Mouse (Mus musculus) MEL (cell line): ENCODE measurements at regions not wholly inside any gene's neighbourhood (a gene's known extent, or its start where the extent isn't known, plus 50 kb on each side); places are given as distances from the start of the nearest gene placed in this dataset.

Experiments used
- DNase-seq: peaks from one replicate; pipeline ENCODE4 v3.0.0; 2011; ENCODE audit warnings: low read depth, low spot score
- H3K27ac ChIP-seq: 2 replicates; pipeline ENCODE4 v1.5.1; 2012; ENCODE audit warnings: low read depth, mild to moderate bottlenecking, control low read depth, low read length, moderate library complexity; ENCODE audit not compliant: control insufficient read depth
- H3K27me3 ChIP-seq, 2 experiments: fragments of 150-350 bp in 1 of 2; sonication (generic) in 1 of 2; 2 replicates each; pipeline ENCODE4 v1.6.1; 2012; ENCODE audit warnings: low read length in 2 of 2, mild to moderate bottlenecking in 2 of 2, improper control_type of control experiment in 1 of 2, moderate library complexity in 1 of 2; ENCODE audit not compliant: insufficient read depth in 2 of 2, control insufficient read depth in 1 of 2
- H3K36me3 ChIP-seq, 2 experiments: 2 replicates each; pipeline ENCODE4 v1.6.1; 2012 to 2014; ENCODE audit warnings: low read length in 2 of 2, improper control_type of control experiment in 1 of 2, inconsistent platforms in 1 of 2, mild to moderate bottlenecking in 1 of 2; ENCODE audit not compliant: insufficient read depth in 2 of 2, control insufficient read depth in 1 of 2
- H3K4me1 ChIP-seq, 2 experiments: fragments of 150-350 bp in 1 of 2; sonication (generic) in 1 of 2; 2 replicates each; pipeline ENCODE4 v1.6.1; 2012; ENCODE audit warnings: low read length in 2 of 2, improper control_type of control experiment in 1 of 2, mild to moderate bottlenecking in 1 of 2; ENCODE audit not compliant: insufficient read depth in 2 of 2, control insufficient read depth in 1 of 2
- H3K4me3 ChIP-seq, 2 experiments: fragments of 150-350 bp in 1 of 2; sonication (generic) in 1 of 2; 2 replicates each; pipeline ENCODE4 v1.5.1; 2012; ENCODE audit warnings: low read depth in 2 of 2, low read length in 2 of 2, mild to moderate bottlenecking in 2 of 2, moderate library complexity in 2 of 2, control low read depth in 1 of 2, improper control_type of control experiment in 1 of 2; ENCODE audit not compliant: control insufficient read depth in 1 of 2, insufficient read depth in 1 of 2
- H3K79me2 ChIP-seq: 2 replicates; pipeline ENCODE4 v1.6.1; 2012; ENCODE audit warnings: mild to moderate bottlenecking, low read length, moderate library complexity; ENCODE audit not compliant: control insufficient read depth, poor library complexity, insufficient read depth
- H3K9ac ChIP-seq: 2 replicates; pipeline ENCODE4 v1.6.1; 2012; ENCODE audit warnings: low read depth, mild to moderate bottlenecking, control low read depth, low read length, moderate library complexity; ENCODE audit not compliant: control insufficient read depth, poor library complexity, severe bottlenecking
- H3K9me3 ChIP-seq: fragments of 150-350 bp; sonication (generic); replicated peaks from 2 replicates; pipeline ENCODE4 v1.6.1; 2012; ENCODE audit warnings: mild to moderate bottlenecking, low read length, improper control_type of control experiment, moderate library complexity; ENCODE audit not compliant: insufficient read depth
- CTCF ChIP-seq, 3 experiments: IDR thresholded peaks in 2 of 3; conservative IDR thresholded peaks in 1 of 3; 2 replicates each; pipeline ENCODE4 v1.5.1; 2011 to 2012; ENCODE audit warnings: low read length in 3 of 3, low read depth in 2 of 3, mild to moderate bottlenecking in 2 of 3, improper control_type of control experiment in 1 of 3, inconsistent platforms in 1 of 3, mixed read lengths in 1 of 3, moderate library complexity in 1 of 3; ENCODE audit not compliant: control insufficient read depth in 1 of 3, insufficient read depth in 1 of 3, poor library complexity in 1 of 3, severe bottlenecking in 1 of 3
- E2F4 ChIP-seq: IDR thresholded peaks from 2 replicates; pipeline ENCODE4 v1.6.1; 2011; ENCODE audit warnings: low read depth, low read length, improper control_type of control experiment, borderline replicate concordance
- ELF1 ChIP-seq: IDR thresholded peaks from 2 replicates; pipeline ENCODE4 v1.6.1; 2014; ENCODE audit warnings: low read depth, mild to moderate bottlenecking, inconsistent platforms, low read length, improper control_type of control experiment, moderate library complexity
- ETS1 ChIP-seq: IDR thresholded peaks from 2 replicates; pipeline ENCODE4 v1.6.1; 2012; ENCODE audit warnings: low read depth, mild to moderate bottlenecking, inconsistent platforms, low read length, improper control_type of control experiment, moderate library complexity
- GABPA ChIP-seq: IDR thresholded peaks from 2 replicates; pipeline ENCODE4 v1.6.1; 2012; ENCODE audit warnings: low read depth, mild to moderate bottlenecking, inconsistent platforms, low read length, improper control_type of control experiment, moderate library complexity
- JUND ChIP-seq: IDR thresholded peaks from 2 replicates; pipeline ENCODE4 v1.6.1; 2011; ENCODE audit warnings: low read depth, mild to moderate bottlenecking, improper control_type of control experiment, low read length
- KAT2A ChIP-seq: conservative IDR thresholded peaks from 2 replicates; pipeline ENCODE4 v1.6.1; 2012; ENCODE audit warnings: low read depth, low read length, improper control_type of control experiment, inconsistent platforms
- MAZ ChIP-seq: IDR thresholded peaks from 2 replicates; pipeline ENCODE4 v1.6.1; 2012; ENCODE audit warnings: low read depth, mild to moderate bottlenecking, inconsistent platforms, low read length, improper control_type of control experiment
- MXI1 ChIP-seq: IDR thresholded peaks from 2 replicates; pipeline ENCODE4 v1.6.1; 2011; ENCODE audit warnings: mild to moderate bottlenecking, low read depth, low read length, improper control_type of control experiment
- MYB ChIP-seq: IDR thresholded peaks from 2 replicates; pipeline ENCODE4 v1.6.1; 2011; ENCODE audit warnings: mild to moderate bottlenecking, low read depth, low read length, improper control_type of control experiment
- MYC ChIP-seq: IDR thresholded peaks from 2 replicates; pipeline ENCODE4 v1.6.1; 2011; ENCODE audit warnings: low read depth, mild to moderate bottlenecking, low read length, improper control_type of control experiment, moderate library complexity
- RAD21 ChIP-seq: IDR thresholded peaks from 2 replicates; pipeline ENCODE4 v1.6.1; 2011; ENCODE audit warnings: mild to moderate bottlenecking, low read depth, low read length, improper control_type of control experiment
- TAL1 ChIP-seq: IDR thresholded peaks from 2 replicates; pipeline ENCODE4 v1.6.1; 2012; ENCODE audit warnings: mild to moderate bottlenecking, inconsistent platforms, low read length, moderate library complexity, mixed read lengths
- TBP ChIP-seq: IDR thresholded peaks from 2 replicates; pipeline ENCODE4 v1.8.0; 2011; ENCODE audit warnings: low read depth, low read length, improper control_type of control experiment
- UBTF ChIP-seq: IDR thresholded peaks from 2 replicates; pipeline ENCODE4 v1.6.1; 2012; ENCODE audit warnings: low read depth, mild to moderate bottlenecking, inconsistent platforms, low read length, improper control_type of control experiment, moderate library complexity, borderline replicate concordance; ENCODE audit not compliant: insufficient read depth
- USF1 ChIP-seq: IDR thresholded peaks from 2 replicates; pipeline ENCODE4 v1.6.1; 2014; ENCODE audit warnings: low read depth, mild to moderate bottlenecking, inconsistent platforms, low read length, improper control_type of control experiment, moderate library complexity
- ZC3H11A ChIP-seq: IDR thresholded peaks from 2 replicates; pipeline ENCODE4 v1.6.1; 2012; ENCODE audit warnings: low read depth, mild to moderate bottlenecking, inconsistent platforms, low read length, improper control_type of control experiment
- ZMIZ1 ChIP-seq: IDR thresholded peaks from 2 replicates; pipeline ENCODE4 v1.6.1; 2012; ENCODE audit warnings: low read depth, mild to moderate bottlenecking, inconsistent platforms, low read length, improper control_type of control experiment, moderate library complexity
- ZNF384 ChIP-seq: IDR thresholded peaks from 2 replicates; pipeline ENCODE4 v1.6.1; 2012; ENCODE audit warnings: low read depth, mild to moderate bottlenecking, inconsistent platforms, low read length, improper control_type of control experiment

- Histone ChIP-seq H3K4me1 (no peaks in the 10 kb centered on the region), H3K79me2 (no peaks in the 10 kb centered on the region), H3K36me3 (no peaks in the 10 kb centered on the region), H3K9me3 (no peaks in the 10 kb centered on the region), H3K9ac (no peak overlapping the region), H3K4me3 (no peak overlapping the region), H3K27ac (no peak overlapping the region), H3K27me3 (no peaks in the 10 kb centered on the region)
- no peak for TF ChIP-seq ZC3H11A
- TF ChIP-seq TAL1, result no peak
- no peak for TF ChIP-seq ZMIZ1
- no peak for TF ChIP-seq ETS1
- TF ChIP-seq MYC, result no peak
- TF ChIP-seq MYB, result no peak
- TF ChIP-seq JUND, result no peak
- TF ChIP-seq MAZ, result no peak
- TF ChIP-seq MXI1, result no peak
- no peak for DNase-seq
Measured at GRCm38 (mm10) chr2:147647506-147647905, 285.8 kb downstream of the Pax1 start.

- H3K27me3 ChIP-seq, result no peaks in the 10 kb centered on the region
- no peak overlapping the region for H3K27ac ChIP-seq
- DNase-seq, result no peak
- no peak for TF ChIP-seq KAT2A
- TF ChIP-seq TAL1, result no peak
- no peak for TF ChIP-seq USF1
- TF ChIP-seq GABPA, result no peak
- TF ChIP-seq E2F4, result no peak
- no peak for TF ChIP-seq RAD21
- TF ChIP-seq ETS1, result no peak
- no peaks in the 10 kb centered on the region for H3K9me3 ChIP-seq
- no peaks in the 10 kb centered on the region for H3K79me2 ChIP-seq
- H3K36me3 ChIP-seq, result no peaks in the 10 kb centered on the region
- no peaks in the 10 kb centered on the region for H3K4me1 ChIP-seq
- no peak overlapping the region for H3K9ac ChIP-seq
- H3K4me3 ChIP-seq, result no peak overlapping the region
Measured at GRCm38 (mm10) chr2:147637882-147638281, 276.2 kb downstream of the Pax1 start.

DNA sequence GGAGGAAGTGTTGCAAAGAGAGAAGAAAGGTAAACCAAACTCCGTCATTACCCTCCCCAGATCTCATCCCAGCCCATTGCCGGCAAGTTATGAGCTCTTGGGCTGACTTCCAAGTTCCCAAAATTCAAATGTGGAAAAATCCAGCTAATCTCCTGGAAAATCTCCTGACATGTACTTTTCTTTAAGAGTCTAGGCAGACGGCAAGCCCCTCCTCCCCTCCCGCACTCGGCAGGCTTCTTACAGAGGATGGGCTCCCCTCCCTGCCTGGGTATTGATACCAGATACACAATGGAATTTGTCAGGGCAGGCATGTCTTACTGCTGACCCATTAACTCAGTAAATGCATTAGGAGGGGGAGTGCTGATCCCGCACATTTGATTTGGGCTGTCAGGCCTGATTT lies 271.0 kb downstream of the Pax1 start:
- Histone ChIP-seq H3K9me3 (no peaks in the 10 kb centered on the region), H3K27me3 (no peaks in the 10 kb centered on the region), H3K36me3 (no peaks in the 10 kb centered on the region), H3K79me2 (no peaks in the 10 kb centered on the region), H3K9ac (no peak overlapping the region), H3K4me3 (no peak overlapping the region), H3K4me1 (no peaks in the 10 kb centered on the region), H3K27ac (no peak overlapping the region)
- no peak for TF ChIP-seq KAT2A
- TF ChIP-seq ELF1, result no peak
- no peak for TF ChIP-seq TBP
- TF ChIP-seq ZNF384, result no peak
- no peak for TF ChIP-seq CTCF (IDR thresholded peaks at IDR 0.05 in 2 of 3, conservative IDR thresholded peaks at IDR 0.05 in 1 of 3; ENCODE audit: control insufficient read depth in 1 of 3, insufficient read depth in 1 of 3, low read depth in 2 of 3, low read length in 3 of 3, poor library complexity in 1 of 3, severe bottlenecking in 1 of 3)
- TF ChIP-seq UBTF, result no peak
- no peak for DNase-seq
